Mouse (Mus musculus) frontal cortex, postnatal 25 days (tissue): ENCODE measurements around the gene Tmem248.

ENCODE experiments used
- DNase-seq, 2 experiments: peaks; one replicate each; pipeline ENCODE4 v3.0.0; 2022; ENCODE audit warnings: low spot score in 2 of 2

Gene Tmem248

GRCm38 (mm10) chr5:130200233-130201029 lies 16.4 kb upstream of the Tmem248 start:
- DNase-seq, result no peak

DNA sequence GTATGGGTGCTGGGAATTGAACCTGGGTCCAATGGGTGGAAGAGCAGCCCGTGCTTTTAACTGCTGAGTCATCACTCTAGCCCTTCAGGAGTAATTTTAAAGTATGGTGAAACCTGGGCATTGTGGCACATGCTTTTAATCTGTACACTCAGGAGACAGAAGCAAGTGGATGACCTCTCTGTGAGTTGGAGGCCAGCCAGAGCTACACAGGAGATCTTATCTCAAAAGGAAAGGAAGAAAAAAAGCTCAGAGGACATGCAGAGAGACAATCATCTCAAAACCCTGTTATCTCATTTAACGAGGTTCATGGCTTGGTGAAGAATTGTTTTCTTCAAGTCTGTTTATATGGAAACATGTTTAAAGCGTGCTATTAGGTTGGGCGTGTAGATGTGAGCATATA lies 12.9 kb upstream of the Tmem248 start:
- DNase-seq, result no peak

- no peak for DNase-seq
Observed at GRCm38 (mm10) chr5:130204560-130204959, 12.3 kb upstream of the Tmem248 start.

DNA sequence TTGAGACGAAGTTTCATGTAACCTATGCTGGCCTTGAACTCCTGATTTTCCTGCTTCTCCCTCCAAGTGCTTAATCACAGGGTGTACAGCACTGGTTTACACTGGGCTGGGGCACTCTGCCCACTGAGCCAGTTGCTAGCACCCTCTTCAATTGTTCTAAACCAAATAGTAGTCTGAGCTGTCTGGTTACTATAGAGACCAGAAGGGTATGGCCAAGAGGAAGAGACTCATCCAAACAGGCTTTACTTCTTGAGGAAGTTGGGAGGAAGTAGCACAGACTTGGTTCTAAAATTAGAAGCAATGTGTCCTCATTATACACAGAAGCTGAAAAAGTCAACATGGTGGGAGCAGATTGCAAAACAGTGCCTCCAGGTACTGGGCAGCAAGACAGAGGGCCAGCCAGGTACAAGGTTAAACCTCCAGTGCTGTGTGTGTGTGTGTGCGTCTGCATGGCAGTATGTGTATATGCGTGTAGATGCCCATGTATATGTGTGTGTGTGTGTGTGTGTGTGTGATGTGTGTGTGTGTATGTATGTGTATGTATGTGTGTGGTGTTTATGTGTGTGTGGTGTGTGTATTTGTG lies 11.3 kb upstream of the Tmem248 start:
- no peak for DNase-seq

GRCm38 (mm10) chr5:130207299-130207698 lies 9.6 kb upstream of the Tmem248 start:
- DNase-seq, result no peak

DNA sequence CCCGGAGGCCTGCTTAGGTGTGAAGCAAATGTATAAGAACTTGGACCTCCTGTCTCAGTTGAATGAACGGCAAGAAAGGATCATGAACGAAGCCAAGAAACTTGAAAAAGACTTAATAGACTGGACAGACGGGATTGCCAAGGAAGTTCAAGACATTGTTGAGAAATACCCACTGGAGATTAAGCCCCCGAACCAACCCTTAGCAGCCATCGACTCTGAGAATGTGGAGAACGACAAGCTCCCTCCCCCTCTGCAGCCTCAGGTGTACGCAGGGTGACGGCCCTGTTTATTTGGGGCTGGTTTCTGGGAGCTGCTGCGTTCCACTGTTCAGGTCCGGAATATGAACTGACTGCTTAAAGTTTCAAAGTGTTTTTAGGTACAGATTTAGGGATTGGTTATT lies 3.9 kb upstream of the Tmem248 start:
- no peak for DNase-seq

GRCm38 (mm10) chr5:130217406-130217805 lies 525 bp downstream of the Tmem248 start:
- DNase-seq, result no peak

- no peak for DNase-seq
Observed at GRCm38 (mm10) chr5:130218336-130218735, 1.5 kb downstream of the Tmem248 start.

- no peak for DNase-seq
Observed at GRCm38 (mm10) chr5:130221316-130221715, 4.4 kb downstream of the Tmem248 start.

DNA sequence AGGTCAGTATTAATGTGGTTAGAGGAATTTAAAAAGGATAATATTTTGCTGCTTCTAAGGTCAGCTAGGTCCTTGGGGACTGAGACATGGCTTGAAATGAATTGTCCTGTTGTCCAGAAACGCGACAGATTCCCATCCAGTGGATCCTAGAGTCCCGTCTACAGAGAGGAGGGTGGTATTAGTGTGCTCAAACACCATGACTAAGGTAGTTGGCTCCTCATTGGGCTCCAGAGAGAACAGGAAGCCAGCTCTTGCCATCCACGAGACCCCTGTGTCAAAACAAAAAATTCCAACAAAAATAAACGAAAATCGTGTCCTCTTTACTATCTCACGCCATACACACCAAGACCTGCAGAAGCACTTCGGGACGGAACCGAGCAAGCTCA lies 4.9 kb downstream of the Tmem248 start:
- peak in 1 of 2 experiments; percentile 15 for DNase-seq

DNA sequence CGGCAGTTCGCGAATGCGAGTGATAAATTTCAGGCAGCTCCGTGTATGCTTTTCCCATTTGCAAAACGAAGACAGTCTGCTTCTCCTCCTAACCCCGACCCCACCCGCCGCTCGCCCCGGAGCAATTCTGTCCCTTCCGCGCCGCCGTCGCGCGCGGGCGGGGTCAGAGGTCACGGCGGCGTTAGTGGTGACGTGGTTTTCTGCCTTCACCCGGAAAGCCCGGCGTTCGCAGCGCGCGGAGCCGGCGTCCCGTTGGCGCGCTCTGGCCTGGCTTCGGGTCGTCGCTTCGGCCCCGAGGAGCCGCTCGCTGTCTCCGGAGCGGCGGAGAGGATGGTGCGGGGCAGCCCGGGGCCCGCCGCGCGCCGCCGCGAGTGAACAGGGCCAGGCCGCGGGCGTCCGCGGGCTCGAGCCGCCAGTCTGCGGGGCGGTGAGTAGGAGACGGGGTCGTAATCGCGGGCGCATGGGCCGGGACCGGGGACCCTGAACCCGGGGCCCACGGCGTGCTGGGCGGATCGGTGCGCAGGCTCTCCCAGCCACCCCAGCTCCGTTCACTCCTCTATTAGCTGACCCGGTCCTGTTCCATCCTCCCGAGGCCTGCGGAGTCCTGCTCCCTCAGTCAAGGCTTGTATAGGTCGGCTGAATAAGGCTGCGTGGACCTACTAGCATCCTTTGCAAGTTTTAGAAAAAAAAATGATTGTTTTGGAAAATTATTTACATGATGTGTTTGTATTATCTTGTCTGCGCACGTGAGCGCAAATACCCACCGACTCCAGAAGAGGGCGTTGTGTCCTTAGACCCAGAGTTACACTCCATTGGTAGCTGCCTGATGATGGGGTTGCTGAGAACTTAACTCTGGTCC lies 5.5 kb downstream of the Tmem248 start:
- DNase-seq, result peak; percentile 94

DNA sequence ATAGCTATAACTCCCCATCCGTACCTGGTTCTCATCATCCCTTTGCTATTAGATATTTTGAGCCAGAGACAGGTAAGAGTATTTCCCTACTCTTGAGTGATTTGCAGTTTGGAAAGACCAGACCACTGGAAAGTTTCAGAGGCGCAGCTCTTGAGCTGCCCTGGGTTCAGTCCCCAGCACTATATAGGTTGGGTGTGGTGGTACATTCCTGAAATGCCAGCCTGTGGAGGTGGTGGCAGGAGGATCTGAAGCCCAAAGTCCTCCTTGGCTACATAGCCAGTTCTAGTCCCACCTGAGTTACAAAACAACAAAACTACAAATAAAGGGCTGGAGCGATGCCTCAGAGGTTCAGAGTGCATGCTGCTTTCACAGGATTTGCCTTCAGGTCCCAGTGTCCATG lies 9.9 kb downstream of the Tmem248 start:
- no peak for DNase-seq

DNA sequence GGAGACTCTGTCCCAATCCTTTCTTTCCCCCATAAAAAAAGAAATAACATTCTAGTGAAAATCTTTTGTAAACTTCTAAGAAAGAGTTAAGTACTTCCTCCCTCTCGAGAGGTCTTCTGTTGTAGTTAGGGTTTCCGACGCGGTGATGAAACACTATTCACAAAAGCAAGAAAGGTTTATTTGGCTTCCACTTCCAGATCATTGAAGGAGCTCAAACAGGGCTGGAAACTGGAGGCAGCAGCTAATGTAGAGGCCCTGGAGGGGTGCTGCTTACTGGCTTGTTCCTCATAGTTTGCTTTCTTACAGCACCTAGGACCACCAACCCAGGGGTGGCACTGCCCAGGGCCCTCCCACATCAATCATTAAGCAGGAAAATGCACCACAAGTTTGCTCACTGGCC lies 11.2 kb downstream of the Tmem248 start:
- DNase-seq, result no peak

DNA sequence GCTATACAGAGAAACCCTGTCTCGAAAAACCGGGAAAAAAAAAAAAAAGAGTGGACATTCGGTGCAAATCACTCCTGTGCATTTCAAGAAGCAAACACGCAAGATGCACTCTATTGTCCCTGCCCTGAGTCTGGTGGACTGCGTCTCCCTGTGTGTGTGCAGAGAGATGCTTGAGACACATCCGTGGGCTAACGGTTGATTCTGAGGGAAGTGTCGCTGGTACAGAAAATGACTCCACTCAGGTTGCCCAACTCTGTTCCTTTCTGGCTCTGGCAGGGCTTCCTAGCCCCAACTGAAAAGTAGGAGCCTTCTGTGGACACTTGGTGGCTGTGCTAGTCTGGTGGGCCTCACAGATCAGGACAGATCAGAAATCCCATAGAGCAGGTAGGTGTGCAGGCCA lies 19.4 kb downstream of the Tmem248 start:
- DNase-seq, result no peak

DNA sequence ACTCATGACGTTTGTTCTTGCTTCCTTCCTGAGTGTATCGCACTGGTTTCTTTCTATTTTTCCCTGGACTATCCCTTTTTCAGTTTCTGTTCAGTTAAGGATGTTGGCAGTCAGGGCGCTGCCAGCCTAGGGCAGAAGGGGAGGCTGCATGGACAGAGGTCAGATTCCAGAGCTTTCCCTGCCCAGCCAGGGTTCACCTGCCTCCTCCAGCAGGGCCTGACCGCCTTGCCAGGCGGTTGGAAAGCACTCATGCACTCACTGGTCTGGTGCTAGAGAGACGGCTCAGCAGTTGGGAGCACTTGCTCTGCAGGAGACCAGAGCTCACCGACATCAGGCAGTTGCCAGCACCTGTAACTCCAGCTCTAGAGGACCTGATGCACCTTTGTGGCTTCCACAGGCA lies 22.4 kb downstream of the Tmem248 start:
- no peak for DNase-seq

DNA sequence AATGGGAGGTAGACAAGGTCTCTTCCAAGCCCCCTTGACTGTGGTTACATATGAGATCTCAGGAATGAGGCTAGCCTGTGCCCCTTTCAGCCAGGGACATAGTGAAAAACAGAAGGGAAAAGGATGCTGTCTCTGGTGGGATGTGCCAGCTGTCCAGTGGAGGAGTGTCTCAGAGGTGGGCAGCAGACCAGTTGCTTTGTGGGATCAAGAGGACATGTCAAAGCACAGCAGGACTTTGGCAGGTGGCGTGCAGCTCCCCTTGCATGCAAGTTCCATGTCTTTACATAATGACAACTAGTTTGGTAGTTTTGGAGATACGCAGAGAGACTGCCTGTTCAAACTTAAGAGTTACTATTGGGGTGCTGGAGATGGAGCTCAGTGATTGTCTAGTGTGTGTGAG lies 23.0 kb downstream of the Tmem248 start:
- DNase-seq, result no peak

- DNase-seq, result no peak
Observed at GRCm38 (mm10) chr5:130241426-130241825, 24.5 kb downstream of the Tmem248 start.

- no peak for DNase-seq
Observed at GRCm38 (mm10) chr5:130247823-130248222, 30.9 kb downstream of the Tmem248 start.

- no peak for DNase-seq
Observed at GRCm38 (mm10) chr5:130254164-130255016, 37.5 kb downstream of the Tmem248 start.

GRCm38 (mm10) chr5:130255017-130255720 lies 38.3 kb downstream of the Tmem248 start, which contains the start of the genes Sbds and Tyw1:
Gene Sbds, minus strand, starts transcription at chr5:130255530.
Gene Tyw1, plus strand, starts transcription at chr5:130255619.
- peak; percentile 94 to 97 for DNase-seq
